Mouse (Mus musculus): ENCODE data around the gene Gm7356.
"Not testable (repeated sequence)": the region's sequence is repeated elsewhere in the genome, so short reads cannot be mapped to it uniquely, and the experiment has no call there.

Gene Gm7356

GRCm38 (mm10) chr17:14003604-14004003 lies at the start of gene Gm7356:
Gm7356 (minus strand) TSS chr17:14003704.
- DNase-seq (ENCODE audit: low spot score) = not testable (repeated sequence)

GRCm38 (mm10) chr17:14041880-14042279 lies 38.4 kb upstream of the Gm7356 start:
- DNase-seq (ENCODE audit: low spot score) = not testable (repeated sequence)

GRCm38 (mm10) chr17:14037012-14037411 lies 33.5 kb upstream of the Gm7356 start:
- DNase-seq (ENCODE audit: low spot score) = not testable (repeated sequence)

- not testable (repeated sequence) for DNase-seq (ENCODE audit: low spot score)
These were observed 32.6 kb upstream of the Gm7356 start for GRCm38 (mm10) chr17:14036113-14036512.

GRCm38 (mm10) chr17:13993425-13993824 lies 10.1 kb downstream of the Gm7356 start:
- not testable (repeated sequence) for DNase-seq (ENCODE audit: low spot score)

- DNase-seq (ENCODE audit: low spot score) = no peak
These were observed 15.8 kb downstream of the Gm7356 start for GRCm38 (mm10) chr17:13987690-13988089.

- DNase-seq (ENCODE audit: low spot score) = not testable (repeated sequence)
These were observed 32.7 kb downstream of the Gm7356 start for GRCm38 (mm10) chr17:13970796-13971195.

- DNase-seq (ENCODE audit: low spot score) = not testable (repeated sequence)
These were observed 33.6 kb downstream of the Gm7356 start for GRCm38 (mm10) chr17:13969917-13970316.

GRCm38 (mm10) chr17:13965048-13965447 lies 38.5 kb downstream of the Gm7356 start:
- not testable (repeated sequence) for DNase-seq (ENCODE audit: low spot score)

- not testable (repeated sequence) for DNase-seq (ENCODE audit: low spot score)
These were observed 41.3 kb downstream of the Gm7356 start for GRCm38 (mm10) chr17:13962245-13962644.

- DNase-seq (ENCODE audit: low spot score) = not testable (repeated sequence)
These were observed 45.4 kb downstream of the Gm7356 start for GRCm38 (mm10) chr17:13958129-13958528.

- not testable (repeated sequence) for DNase-seq (ENCODE audit: low spot score)
These were observed 51.9 kb downstream of the Gm7356 start for GRCm38 (mm10) chr17:13951570-13951969.
